Mouse (Mus musculus) heart, postnatal 14 days (tissue): ENCODE data around the gene Fbxo31. TPM values are rescaled to one million over a fixed set of nuclear protein-coding genes. Genes with fewer than 3 reads are reported as not detected.
A peak's percentile ranks its signal among the peaks of the same experiment; 100 is the strongest.
"Not testable (repeated sequence)": the region's sequence is repeated elsewhere in the genome, so short reads cannot be mapped to it uniquely, and the experiment has no call there.

Source experiments
- DNase-seq, 2 experiments: peaks; one replicate each; pipeline ENCODE4 v3.0.0; 2021 to 2022
- intact Hi-C: fragments of 180-260 bp; cut with DNase I; formaldehyde crosslinking; loops from one replicate; pipeline ENCODE4 v1.15.1; 2025
- long read RNA-seq, 2 experiments: library from polyadenylated mRNA; stranded (forward); transcript quantifications; one replicate each; pipeline ENCODE4 v2.0.0; 2021
- total RNA-seq, 2 experiments: library from RNA; stranded (reverse); gene quantifications; 2 replicates each; pipeline ENCODE4 v1.2.3; 2021

Gene Fbxo31
- total RNA-seq: 10 to 100 TPM; 74.4 to 93.8 TPM
- long read RNA-seq, experiment 1, full-length matches to known transcripts: 98 of 200 reads
- long read RNA-seq, experiment 1, partial matches to known transcripts: 10 of 200 reads
- long read RNA-seq, experiment 1, other reads (novel, unspliced or antisense): 92 of 200 reads
- long read RNA-seq, experiment 2, full-length matches to known transcripts: 87 of 156 reads
- long read RNA-seq, experiment 2, partial matches to known transcripts: 4 of 156 reads
- long read RNA-seq, experiment 2, other reads (novel, unspliced or antisense): 65 of 156 reads

GRCm38 (mm10) chr8:121578676-121579451 is at the start of gene Fbxo31:
TSS of gene Fbxo31 (minus strand) at chr8:121578806.
- intact Hi-C loops: loop anchor here (5.0 kb wide), 1 partner anchor 912 kb away; the partner anchor contains the start of genes Cox4i1, Emc8 and Gm27021

GRCm38 (mm10) chr8:121623043-121623442 is 44.4 kb upstream of the Fbxo31 start:
- intact Hi-C loops: loop anchor here (2.0 kb wide), 1 partner anchor 14 kb away; no protein-coding TSS in a partner anchor
- DNase-seq: no peak

More at GRCm38 (mm10) chr8:121578676-121579451, at the start of gene Fbxo31:
- DNase-seq: peak; percentile 94 to 96

- intact Hi-C loops: loop anchor here (2.0 kb wide), 1 partner anchor 13 kb away; no protein-coding TSS in a partner anchor
- DNase-seq: no peak
Observed at GRCm38 (mm10) chr8:121621879-121622278, 43.3 kb upstream of the Fbxo31 start.

GRCm38 (mm10) chr8:121620801-121621516 is 42.4 kb upstream of the Fbxo31 start:
- intact Hi-C loops: no loop called here
- DNase-seq: peak; percentile 58 to 65

GRCm38 (mm10) chr8:121619401-121619995 is 40.9 kb upstream of the Fbxo31 start:
- DNase-seq: peak; percentile 69 to 74
- intact Hi-C loops: no loop called here

- intact Hi-C loops: no loop called here
- no peak for DNase-seq
Observed at GRCm38 (mm10) chr8:121613419-121613818, 34.8 kb upstream of the Fbxo31 start.

GRCm38 (mm10) chr8:121609916-121610315 is 31.3 kb upstream of the Fbxo31 start:
- intact Hi-C loops: loop anchor here (2.0 kb wide), 1 partner anchor 13 kb away; no protein-coding TSS in a partner anchor
- DNase-seq: no peak

- intact Hi-C loops: loop anchor here (2.0 kb wide), 1 partner anchor 14 kb away; no protein-coding TSS in a partner anchor
- no peak for DNase-seq
Observed at GRCm38 (mm10) chr8:121609251-121609650, 30.6 kb upstream of the Fbxo31 start.

- DNase-seq: no peak
- intact Hi-C loops: loop anchor here (2.0 kb wide), 1 partner anchor 15 kb away; no protein-coding TSS in a partner anchor
Observed at GRCm38 (mm10) chr8:121607661-121608060, 29.1 kb upstream of the Fbxo31 start.

GRCm38 (mm10) chr8:121603801-121604200 is 25.2 kb upstream of the Fbxo31 start:
- intact Hi-C loops: loop anchor here (2.0 kb wide), 2 partner anchors 49 to 81 kb away; partner anchors contain the start of gene Zcchc14
- DNase-seq: no peak

GRCm38 (mm10) chr8:121602860-121603259 is 24.3 kb upstream of the Fbxo31 start:
- DNase-seq: peak; percentile 69 to 79
- intact Hi-C loops: loop anchor here (2.0 kb wide), 2 partner anchors 50 to 82 kb away; partner anchors contain the start of gene Zcchc14

- intact Hi-C loops: loop anchor here (2.0 kb wide), 2 partner anchors 50 to 82 kb away; partner anchors contain the start of gene Zcchc14
- no peak for DNase-seq
Observed at GRCm38 (mm10) chr8:121602411-121602810, 23.8 kb upstream of the Fbxo31 start.

GRCm38 (mm10) chr8:121599842-121600241 is 21.2 kb upstream of the Fbxo31 start:
- intact Hi-C loops: no loop called here
- no peak for DNase-seq

- intact Hi-C loops: no loop called here
- peak; percentile 83 to 89 for DNase-seq
Observed at GRCm38 (mm10) chr8:121598892-121599291, 20.3 kb upstream of the Fbxo31 start.

GRCm38 (mm10) chr8:121598190-121598589 is 19.6 kb upstream of the Fbxo31 start:
- DNase-seq: no peak
- intact Hi-C loops: no loop called here

- intact Hi-C loops, DNase-seq: not testable (repeated sequence)
Observed at GRCm38 (mm10) chr8:121597492-121597891, 18.9 kb upstream of the Fbxo31 start.

- intact Hi-C loops: no loop called here
- DNase-seq: peak; percentile 47 to 54
Observed at GRCm38 (mm10) chr8:121593983-121594382, 15.4 kb upstream of the Fbxo31 start.

- DNase-seq: no peak
Observed at GRCm38 (mm10) chr8:121593293-121593692, 14.7 kb upstream of the Fbxo31 start.

GRCm38 (mm10) chr8:121591178-121592066 is 12.8 kb upstream of the Fbxo31 start:
- intact Hi-C loops: no loop called here
- DNase-seq: peak; percentile 52 to 61

More at GRCm38 (mm10) chr8:121593293-121593692, 14.7 kb upstream of the Fbxo31 start:
- intact Hi-C loops: no loop called here
